Mouse (Mus musculus) c-Kit-negative CD71-positive TER-119-positive erythroid progenitor cells, embryonic 14.5 days (primary cell): ENCODE measurements around the gene Uckl1.

Experiments
- DNase-seq: peaks from one replicate; pipeline ENCODE4 v3.0.0-alpha.2; 2013; ENCODE audit warnings: low read depth, low spot score

Uckl1 gene

DNA sequence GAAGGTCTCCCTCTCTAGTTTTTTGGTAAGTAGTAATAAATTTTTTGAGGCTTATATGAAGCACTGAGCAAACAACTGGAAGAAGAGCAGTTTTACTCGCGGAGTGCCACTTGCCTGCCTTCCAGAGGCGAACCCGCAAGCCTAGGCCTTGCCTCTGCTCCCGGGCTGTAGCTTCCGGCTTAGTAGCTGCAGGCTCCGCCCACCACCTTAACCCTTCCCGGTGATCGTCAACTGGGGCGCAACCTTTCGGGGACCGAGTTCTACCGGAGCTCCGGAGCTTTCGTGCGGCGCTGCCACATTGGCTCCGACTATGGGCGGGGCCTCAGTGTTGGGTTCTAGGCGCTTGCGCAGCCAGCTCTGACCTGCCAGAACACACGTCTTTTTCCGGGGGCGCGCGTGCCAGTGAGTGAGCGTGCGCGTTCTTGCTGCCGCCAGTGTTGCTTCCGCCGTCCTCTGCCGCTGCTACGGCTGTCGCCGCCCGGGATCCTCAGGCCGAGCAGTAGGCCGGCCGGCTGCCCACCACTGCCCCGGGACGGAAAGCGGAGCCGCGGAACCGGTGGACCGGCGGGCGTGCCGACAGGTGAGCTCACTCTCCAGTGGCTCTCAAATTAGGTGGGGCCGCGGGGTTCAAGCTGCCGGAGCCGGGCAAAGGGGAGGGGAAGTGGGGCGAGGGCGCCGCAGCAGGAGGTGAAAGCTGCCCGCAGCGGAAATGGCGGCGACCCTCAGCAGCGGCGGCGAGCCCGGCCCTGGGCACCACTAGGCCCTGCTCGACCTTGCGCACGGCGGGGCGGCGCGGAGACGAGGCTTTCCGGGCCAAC, 64.4 kb downstream of the Uckl1 start, which contains the start of gene Dnajc5:
Gene Dnajc5 (plus strand): TSS at position 368 of the 818 bp plus-strand sequence.
- DNase-seq = peak; percentile 95

GRCm38 (mm10) chr2:181519201-181519600, 65.5 kb downstream of the Uckl1 start:
- DNase-seq = no peak
